Mouse (Mus musculus) urinary bladder, adult 18-20 months (tissue): ENCODE results near the gene Aqr.

Source experiments
- DNase-seq, 2 experiments: peaks; one replicate each; pipeline ENCODE4 v3.0.0; 2022; ENCODE audit warnings: low spot score in 2 of 2, mixed read lengths in 2 of 2

Gene Aqr

GRCm38 (mm10) chr2:114060071-114060591, 126.7 kb downstream of the Aqr start:
- no peak for DNase-seq

GRCm38 (mm10) chr2:114059608-114060007, 127.2 kb downstream of the Aqr start:
- DNase-seq = no peak

- no peak for DNase-seq
Observed at GRCm38 (mm10) chr2:114058226-114058796, 128.5 kb downstream of the Aqr start.

DNA sequence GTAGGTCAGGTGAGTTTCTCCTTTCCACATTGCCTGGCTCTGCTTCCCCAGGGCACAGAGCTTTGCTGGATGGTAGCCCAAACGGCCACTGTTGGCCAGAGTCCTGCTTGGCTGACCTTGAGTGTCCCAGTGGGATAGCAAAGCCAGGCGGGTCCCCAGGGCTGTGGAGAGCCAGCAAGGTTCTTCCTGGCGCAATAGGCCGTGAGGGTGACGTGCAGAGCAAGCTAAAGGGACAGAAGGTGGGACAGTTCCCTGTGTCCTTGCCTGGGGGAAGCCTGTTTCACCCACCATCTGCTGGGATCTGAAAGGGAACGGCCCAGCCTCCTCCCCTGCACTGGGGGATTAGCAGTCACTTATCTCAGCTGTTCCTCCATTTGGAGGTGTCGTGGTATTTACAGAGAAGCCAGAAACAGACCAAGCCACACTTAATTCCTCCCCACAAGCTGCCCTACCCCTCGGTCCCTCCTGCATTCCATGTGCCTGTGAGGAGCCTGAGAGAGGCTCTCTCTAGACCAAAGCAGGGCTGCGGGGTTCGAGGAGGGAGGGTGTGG, 129.4 kb downstream of the Aqr start:
- no peak for DNase-seq

- no peak for DNase-seq
Observed at GRCm38 (mm10) chr2:114054129-114054528, 132.7 kb downstream of the Aqr start.

DNA sequence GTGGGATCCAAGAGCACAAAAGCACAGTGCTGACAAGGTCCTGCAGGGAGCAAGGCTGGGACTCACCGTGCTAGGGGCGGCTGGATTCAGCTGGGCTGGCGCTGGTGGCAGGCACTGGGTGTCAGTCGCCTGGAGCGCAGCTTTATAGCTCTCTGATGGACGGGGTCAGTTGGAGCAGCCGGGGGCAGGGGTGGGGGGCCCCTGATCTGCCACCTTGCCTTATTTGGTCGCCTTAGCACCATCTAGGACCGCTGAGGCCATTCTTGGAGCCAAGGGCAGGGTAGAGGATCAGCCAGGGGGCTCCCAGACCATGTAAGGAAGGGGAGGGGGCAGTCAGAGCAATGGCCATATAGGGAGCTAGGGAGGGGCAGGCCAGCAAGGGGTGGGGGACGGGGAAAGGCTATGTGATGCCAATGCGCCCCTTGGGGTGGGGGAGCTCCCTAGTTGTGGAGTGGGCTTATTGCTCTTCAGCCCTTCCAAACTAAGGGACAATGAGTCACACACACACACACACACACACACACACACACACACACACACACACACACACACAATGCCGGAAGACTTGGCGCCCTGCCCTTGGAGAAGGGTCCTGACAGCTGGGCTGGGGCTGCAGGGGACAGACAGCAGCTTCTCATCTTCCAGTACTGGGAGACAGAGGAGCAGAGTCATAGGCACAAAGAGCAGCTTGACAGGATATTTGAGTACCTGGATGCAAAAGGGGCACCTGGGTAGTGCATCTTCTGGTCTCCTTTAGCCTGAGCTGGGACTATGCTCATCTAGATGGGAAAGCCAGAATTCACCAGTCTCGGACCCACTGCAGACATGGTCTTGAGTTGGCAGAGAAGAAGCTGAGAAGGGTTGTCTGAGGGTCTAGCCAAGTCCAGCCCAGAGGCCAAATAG, 133.9 kb downstream of the Aqr start, which contains the start of gene Actc1:
Actc1 (minus strand) TSS at position 853 of the 903 bp plus-strand sequence.
- no peak for DNase-seq

- no peak for DNase-seq
Observed at GRCm38 (mm10) chr2:114051871-114052241, 135.0 kb downstream of the Aqr start.
